Mouse (Mus musculus) CH12.LX (cell line): Measurements from ENCODE around the gene Dnph1. TPM values are rescaled to one million over a fixed set of nuclear protein-coding genes. Genes with fewer than 3 reads are reported as not detected.

Experiments
- DNase-seq: peaks from one replicate; pipeline ENCODE4 v3.0.0-alpha.2; 2013; ENCODE audit errors: extremely low read depth
- H3K27ac ChIP-seq: 2 replicates; pipeline ENCODE4 v1.5.1; 2012; ENCODE audit warnings: low read depth, mild to moderate bottlenecking, control low read depth, moderate library complexity; ENCODE audit not compliant: insufficient read depth
- H3K27me3 ChIP-seq: replicated peaks from 2 replicates; pipeline ENCODE3; 2012; ENCODE audit warnings: inconsistent platforms
- H3K36me3 ChIP-seq, 2 experiments: replicated peaks in 1 of 2; 2 replicates each; pipeline versions ENCODE3 to v1.6.1; 2012; ENCODE audit warnings: inconsistent platforms in 1 of 2, low read length in 1 of 2, mild to moderate bottlenecking in 1 of 2, mixed read lengths in 1 of 2, moderate library complexity in 1 of 2; ENCODE audit not compliant: control insufficient read depth in 1 of 2, insufficient read depth in 1 of 2
- H3K4me1 ChIP-seq, 2 experiments: 2 replicates each; pipeline ENCODE4 v1.6.1; 2012; ENCODE audit warnings: inconsistent platforms in 1 of 2, moderate library complexity in 1 of 2; ENCODE audit not compliant: insufficient read depth in 2 of 2, control insufficient read depth in 1 of 2
- H3K4me2 ChIP-seq: 2 replicates; pipeline ENCODE4 v1.6.1; 2012; ENCODE audit warnings: low read depth, mild to moderate bottlenecking, control low read depth; ENCODE audit not compliant: poor library complexity, insufficient read depth, severe bottlenecking
- H3K4me3 ChIP-seq, 3 experiments: fragments of 150-350 bp in 1 of 3; sonication (generic) in 1 of 3; replicated peaks in 1 of 3; 2 replicates each; pipeline versions ENCODE3 to v1.5.1; 2011 to 2012; ENCODE audit warnings: low read depth in 2 of 3, low read length in 2 of 3, mild to moderate bottlenecking in 2 of 3, moderate library complexity in 2 of 3, control low read depth in 1 of 3, improper control_type of control experiment in 1 of 3, inconsistent platforms in 1 of 3, mixed read lengths in 1 of 3; ENCODE audit not compliant: poor library complexity in 1 of 3
- H3K79me2 ChIP-seq: replicated peaks from 2 replicates; pipeline ENCODE4 v1.6.1; 2012; ENCODE audit warnings: mild to moderate bottlenecking, moderate library complexity; ENCODE audit not compliant: control insufficient read depth, poor library complexity, insufficient read depth, severe bottlenecking; ENCODE audit errors: extremely low read depth
- H3K9ac ChIP-seq: 2 replicates; pipeline ENCODE4 v1.6.1; 2012; ENCODE audit warnings: low read depth, mild to moderate bottlenecking, control low read depth, moderate library complexity; ENCODE audit not compliant: insufficient read depth
- H3K9me3 ChIP-seq: replicated peaks from 2 replicates; pipeline ENCODE3; 2012; ENCODE audit warnings: low read length, inconsistent platforms, mixed read lengths
- BHLHE40 ChIP-seq: IDR thresholded peaks from 2 replicates; pipeline ENCODE4 v1.6.1; 2011; ENCODE audit warnings: mild to moderate bottlenecking, low read depth, low read length, improper control_type of control experiment
- CHD1 ChIP-seq: IDR thresholded peaks from 2 replicates; pipeline ENCODE4 v1.6.1; 2012; ENCODE audit warnings: low read depth, low read length, improper control_type of control experiment, inconsistent platforms
- CTCF ChIP-seq, 2 experiments: IDR thresholded peaks in 1 of 2; conservative IDR thresholded peaks in 1 of 2; 2 replicates each; pipeline ENCODE4 v1.5.1; 2011 to 2012; ENCODE audit warnings: low read depth in 2 of 2, low read length in 2 of 2, improper control_type of control experiment in 1 of 2, inconsistent platforms in 1 of 2, mild to moderate bottlenecking in 1 of 2, moderate library complexity in 1 of 2
- E2F4 ChIP-seq: IDR thresholded peaks from 2 replicates; pipeline ENCODE4 v1.6.1; 2011; ENCODE audit warnings: low read depth, low read length, improper control_type of control experiment; ENCODE audit not compliant: insufficient replicate concordance
- EP300 ChIP-seq: IDR thresholded peaks from 2 replicates; pipeline ENCODE4 v1.6.1; 2011; ENCODE audit warnings: low read length, improper control_type of control experiment
- ETS1 ChIP-seq: conservative IDR thresholded peaks from 2 replicates; pipeline ENCODE4 v1.6.1; 2012; ENCODE audit warnings: low read depth, mild to moderate bottlenecking, inconsistent platforms, low read length, improper control_type of control experiment, moderate library complexity
- GABPA ChIP-seq: IDR thresholded peaks from 2 replicates; pipeline ENCODE4 v1.6.1; 2012; ENCODE audit warnings: low read depth, low read length, improper control_type of control experiment, inconsistent platforms; ENCODE audit not compliant: insufficient replicate concordance
- HCFC1 ChIP-seq: IDR thresholded peaks from 2 replicates; pipeline ENCODE4 v1.6.1; 2012; ENCODE audit warnings: low read depth, mild to moderate bottlenecking, inconsistent platforms, low read length, improper control_type of control experiment
- IRF4 ChIP-seq: IDR thresholded peaks from 2 replicates; pipeline ENCODE4 v1.6.1; 2014; ENCODE audit warnings: low read depth, mild to moderate bottlenecking, inconsistent platforms, low read length, improper control_type of control experiment
- JUND ChIP-seq: conservative IDR thresholded peaks from 2 replicates; pipeline ENCODE4 v1.6.1; 2011; ENCODE audit warnings: low read depth, low read length, improper control_type of control experiment
- KAT2A ChIP-seq: IDR thresholded peaks from 2 replicates; pipeline ENCODE4 v1.6.1; 2012; ENCODE audit warnings: low read length, improper control_type of control experiment, inconsistent platforms; ENCODE audit not compliant: insufficient replicate concordance
- MAFK ChIP-seq: IDR thresholded peaks from 2 replicates; pipeline ENCODE4 v1.6.1; 2011; ENCODE audit warnings: low read length, improper control_type of control experiment; ENCODE audit not compliant: insufficient replicate concordance
- MAX ChIP-seq: IDR thresholded peaks from 2 replicates; pipeline ENCODE4 v1.6.1; 2011; ENCODE audit warnings: low read length, improper control_type of control experiment
- MAZ ChIP-seq: IDR thresholded peaks from 2 replicates; pipeline ENCODE4 v1.6.1; 2012; ENCODE audit warnings: low read depth, mild to moderate bottlenecking, inconsistent platforms, low read length, improper control_type of control experiment, moderate library complexity
- MXI1 ChIP-seq: IDR thresholded peaks from 2 replicates; pipeline ENCODE4 v1.6.1; 2011; ENCODE audit warnings: mild to moderate bottlenecking, low read depth, low read length, improper control_type of control experiment
- MYC ChIP-seq: IDR thresholded peaks from 2 replicates; pipeline ENCODE4 v1.6.1; 2011; ENCODE audit warnings: low read depth, mild to moderate bottlenecking, improper control_type of control experiment, low read length
- NRF1 ChIP-seq: IDR thresholded peaks from 2 replicates; pipeline ENCODE4 v1.6.1; 2014; ENCODE audit warnings: low read depth, mild to moderate bottlenecking, inconsistent platforms, low read length, improper control_type of control experiment, moderate library complexity
- PAX5 ChIP-seq: IDR thresholded peaks from 2 replicates; pipeline ENCODE4 v1.6.1; 2012; ENCODE audit warnings: low read length, inconsistent platforms, mixed read lengths
- POLR2AphosphoS2 ChIP-seq: IDR thresholded peaks from 2 replicates; pipeline ENCODE4 v1.6.1; 2011; ENCODE audit warnings: low read depth, low read length, improper control_type of control experiment
- RAD21 ChIP-seq: IDR thresholded peaks from 2 replicates; pipeline ENCODE4 v1.6.1; 2011; ENCODE audit warnings: low read depth, mild to moderate bottlenecking, low read length, improper control_type of control experiment, moderate library complexity
- SMC3 ChIP-seq: IDR thresholded peaks from 2 replicates; pipeline ENCODE4 v1.6.1; 2011; ENCODE audit warnings: low read depth, low read length, improper control_type of control experiment
- TCF12 ChIP-seq: IDR thresholded peaks from 2 replicates; pipeline ENCODE4 v1.6.1; 2014; ENCODE audit warnings: low read depth, mild to moderate bottlenecking, inconsistent platforms, low read length, improper control_type of control experiment
- USF1 ChIP-seq: IDR thresholded peaks from 2 replicates; pipeline ENCODE4 v1.6.1; 2014; ENCODE audit warnings: low read depth, mild to moderate bottlenecking, inconsistent platforms, low read length, improper control_type of control experiment
- ZC3H11A ChIP-seq: IDR thresholded peaks from 2 replicates; pipeline ENCODE4 v1.6.1; 2012; ENCODE audit warnings: low read depth, mild to moderate bottlenecking, inconsistent platforms, low read length, improper control_type of control experiment
- ZMIZ1 ChIP-seq: IDR thresholded peaks from 2 replicates; pipeline ENCODE4 v1.6.1; 2012; ENCODE audit warnings: low read depth, mild to moderate bottlenecking, inconsistent platforms, low read length, improper control_type of control experiment
- ZNF384 ChIP-seq: IDR thresholded peaks from 2 replicates; pipeline ENCODE4 v1.6.1; 2012; ENCODE audit warnings: low read depth, low read length, improper control_type of control experiment, inconsistent platforms
- dilution Hi-C: fragments of 300-500 bp; cut with MboI; formaldehyde crosslinking; loops from 2 replicates; pipeline ENCODE4 v1.14.3; 2020; ENCODE audit warnings: low sequenced_read_pairs; ENCODE audit not compliant: extremely low pct_unique_long_range_greater_than_20kb, extremely low pct_ligation_motif_present
- in situ Hi-C: fragments of 300-500 bp; cut with MboI; formaldehyde crosslinking; loops from 3 replicates; pipeline ENCODE4 v1.14.3; 2019; ENCODE audit warnings: low sequenced_read_pairs, low pct_ligation_motif_present, low pct_unique_long_range_greater_than_20kb, mixed read lengths
- polyA plus RNA-seq: library from polyadenylated mRNA; unstranded; fragments of >175 nt; gene quantifications from 2 replicates; pipeline ENCODE4 v1.2.1, GENCODE M21; 2012; ENCODE audit warnings: low read depth; ENCODE audit not compliant: insufficient read length
- total RNA-seq, 2 experiments: library from RNA; depleted of rRNA; stranded (reverse); fragments of 300-350 nt in 1 of 2; fragments of >200 nt in 1 of 2; gene quantifications; 2 replicates each; pipeline ENCODE4 v1.2.3; 2012 to 2014

Dnph1 gene
- total and polyA plus RNA-seq, 3 experiments: 18.5 to 30.2 (median 28.4) TPM

- H3K36me3 ChIP-seq: no peaks in the 10 kb centered on the region
- H3K27me3 ChIP-seq: peaks cover 89% of the 10 kb centered on the region
- no peak overlapping the region for H3K4me3 ChIP-seq
- no peak overlapping the region for H3K9ac ChIP-seq
- peaks cover 3 to 9% of the 10 kb centered on the region in 2 experiments; a peak in 3 of 4 replicates for H3K4me1 ChIP-seq
- no peaks in the 10 kb centered on the region for H3K79me2 ChIP-seq
- DNase-seq: no peak
- dilution Hi-C loops (no loop called here), in situ Hi-C loops (no loop called here)
- TF ChIP-seq HCFC1 (no peak), MYC (no peak), MXI1 (no peak), RAD21 (no peak), ZNF384 (no peak), E2F4 (no peak), ZMIZ1 (no peak), SMC3 (no peak), JUND (no peak), MAX (no peak), IRF4 (no peak), BHLHE40 (no peak), ZC3H11A (no peak), CHD1 (no peak), EP300 (no peak), MAZ (no peak), NRF1 (no peak)
- no peak overlapping the region for H3K27ac ChIP-seq
- no peaks in the 10 kb centered on the region for H3K9me3 ChIP-seq
- H3K4me2 ChIP-seq: no peak overlapping the region
These were observed 35.2 kb upstream of the Dnph1 start for GRCm38 (mm10) chr17:46461347-46461746.

- H3K9ac ChIP-seq: no peak overlapping the region
- H3K36me3 ChIP-seq: no peaks in the 10 kb centered on the region
- no peak overlapping the region for H3K4me3 ChIP-seq
- no peak overlapping the region for H3K27ac ChIP-seq
- no peak for TF ChIP-seq ZC3H11A
- no peak for TF ChIP-seq TCF12
- TF ChIP-seq MXI1: no peak
- no peak for TF ChIP-seq E2F4
- TF ChIP-seq KAT2A: no peak
- no peak for TF ChIP-seq POLR2AphosphoS2
- no peak for TF ChIP-seq MAFK
- TF ChIP-seq ETS1: no peak
- no peak for TF ChIP-seq IRF4
- TF ChIP-seq MAX: no peak
- no peak for TF ChIP-seq GABPA
- no peak for TF ChIP-seq ZMIZ1
- TF ChIP-seq USF1: no peak
- no peak for TF ChIP-seq CTCF (conservative IDR thresholded peaks at IDR 0.05 in 1 of 2, IDR thresholded peaks at IDR 0.05 in 1 of 2; ENCODE audit: low read depth in 2 of 2, low read length in 2 of 2)
- no peak for TF ChIP-seq ZNF384
- TF ChIP-seq PAX5: no peak
- peaks cover 91% of the 10 kb centered on the region for H3K27me3 ChIP-seq
- DNase-seq: no peak
- dilution Hi-C loops: no loop called here
- no peak overlapping the region for H3K4me2 ChIP-seq
- no peaks in the 10 kb centered on the region for H3K79me2 ChIP-seq
- no peaks in the 10 kb centered on the region for H3K9me3 ChIP-seq
- peaks cover 3 to 8% of the 10 kb centered on the region in 2 experiments; a peak in 3 of 4 replicates for H3K4me1 ChIP-seq
- in situ Hi-C loops: no loop called here
These were observed 34.3 kb upstream of the Dnph1 start for GRCm38 (mm10) chr17:46462226-46462625.
